Mouse (Mus musculus) limb, embryonic 14.5 days (tissue): Measurements from ENCODE around the gene Otulin. TPM values are rescaled to one million over a fixed set of nuclear protein-coding genes. Genes with fewer than 3 reads are reported as not detected.

ENCODE experiments used
- ATAC-seq: fragments of 200-750 bp; cut with Nextera tagmentation; 2 replicates; pipeline ENCODE4 v1.8.0; 2017; ENCODE audit warnings: low read depth, moderate number of reproducible peaks, moderate TSS enrichment; ENCODE audit not compliant: low FRiP score
- DNase-seq: peaks from one replicate; pipeline ENCODE4 v3.0.0-alpha.2; 2015; ENCODE audit warnings: low spot score
- H3K27ac ChIP-seq: fragments of 300-500 bp; sonication (generic); replicated peaks from 2 replicates; pipeline ENCODE4 v1.5.1; 2014; ENCODE audit warnings: low read depth, mild to moderate bottlenecking, low read length, moderate library complexity, mixed read lengths
- H3K27me3 ChIP-seq: fragments of 300-500 bp; sonication (generic); 2 replicates; pipeline ENCODE4 v1.6.1; 2014; ENCODE audit warnings: low read length, mixed read lengths; ENCODE audit not compliant: control insufficient read depth, insufficient read depth
- H3K36me3 ChIP-seq: fragments of 300-500 bp; sonication (generic); 2 replicates; pipeline ENCODE4 v1.6.1; 2014; ENCODE audit warnings: mild to moderate bottlenecking, low read length, moderate library complexity, mixed read lengths; ENCODE audit not compliant: control insufficient read depth, insufficient read depth
- H3K4me1 ChIP-seq: fragments of 300-500 bp; sonication (generic); 2 replicates; pipeline ENCODE4 v1.6.1; 2014; ENCODE audit warnings: antibody characterized with exemption, low read length, mixed read lengths; ENCODE audit not compliant: control insufficient read depth, insufficient read depth
- H3K4me2 ChIP-seq: fragments of 300-500 bp; sonication (generic); replicated peaks from 2 replicates; pipeline ENCODE4 v1.6.1; 2014; ENCODE audit warnings: low read depth, mild to moderate bottlenecking, low read length, moderate library complexity; ENCODE audit not compliant: severe bottlenecking
- H3K4me3 ChIP-seq: fragments of 300-500 bp; sonication (generic); replicated peaks from 2 replicates; pipeline ENCODE4 v1.5.1; 2014; ENCODE audit warnings: low read length
- H3K9ac ChIP-seq: fragments of 300-500 bp; sonication (generic); 2 replicates; pipeline ENCODE4 v1.6.1; 2014; ENCODE audit warnings: mild to moderate bottlenecking, low read depth, low read length, moderate library complexity; ENCODE audit not compliant: severe bottlenecking
- H3K9me3 ChIP-seq: fragments of 300-500 bp; sonication (generic); 2 replicates; pipeline ENCODE4 v1.6.1; 2016; ENCODE audit warnings: low read length; ENCODE audit not compliant: control insufficient read depth
- POLR2A ChIP-seq: fragments of 200-500 bp; IDR thresholded peaks from 2 replicates; pipeline ENCODE4 v1.8.0; 2012; ENCODE audit warnings: inconsistent platforms, mild to moderate bottlenecking, moderate library complexity, borderline replicate concordance; ENCODE audit not compliant: insufficient read depth, insufficient read length; ENCODE audit errors: extremely low read depth
- WGBS: fragments of 180-500 bp; shearing (Covaris S2); extraction: QIAGEN DNeasy Blood & Tissue Kit; methylation state at CpG from one replicate; pipeline ENCODE4 v1.1.7; 2014; 5-methylcytosine and 5-hydroxymethylcytosine counted together
- polyA plus RNA-seq, 2 experiments: library from polyadenylated mRNA; depleted of rRNA in 1 of 2; stranded (reverse) in 1 of 2; unstranded in 1 of 2; fragments of >200 nt; fragmentation: Nextera tagmentation in 1 of 2; extraction: Ambion mirVana in 1 of 2; gene quantifications; 2 replicates each; pipeline versions ENCODE4 v1.2.1 to v1.2.3; 2012 to 2014

The Otulin gene
- polyA plus RNA-seq, 2 experiments: 25.7 to 43.0 TPM

GRCm38 (mm10) chr15:27535681-27536080 is 94.8 kb downstream of the Otulin start:
- Histone ChIP-seq H3K4me1 (no peaks in the 10 kb centered on the region), H3K4me3 (no peak overlapping the region), H3K27me3 (no peaks in the 10 kb centered on the region), H3K9ac (no peak overlapping the region), H3K36me3 (no peaks in the 10 kb centered on the region), H3K9me3 (no peaks in the 10 kb centered on the region), H3K4me2 (no peak overlapping the region), H3K27ac (no peak overlapping the region)
- no peak for DNase-seq
- TF ChIP-seq POLR2A: no peak
- 88% methylated on average over 4 of the region's 4 CpGs for WGBS
- no peak for ATAC-seq

GRCm38 (mm10) chr15:27533036-27533435 is 97.5 kb downstream of the Otulin start:
- TF ChIP-seq POLR2A: no peak
- Histone ChIP-seq H3K4me1 (no peaks in the 10 kb centered on the region), H3K36me3 (no peaks in the 10 kb centered on the region), H3K27ac (no peak overlapping the region), H3K27me3 (no peaks in the 10 kb centered on the region), H3K9me3 (no peaks in the 10 kb centered on the region), H3K9ac (no peak overlapping the region), H3K4me3 (no peak overlapping the region), H3K4me2 (no peak overlapping the region)
- DNase-seq: no peak
- ATAC-seq: no peak
- 31% methylated on average over 3 of the region's 3 CpGs for WGBS

GRCm38 (mm10) chr15:27530023-27530422 is 100.5 kb downstream of the Otulin start:
- Histone ChIP-seq H3K27me3 (no peaks in the 10 kb centered on the region), H3K36me3 (no peaks in the 10 kb centered on the region), H3K9me3 (no peaks in the 10 kb centered on the region), H3K27ac (no peak overlapping the region), H3K4me1 (no peaks in the 10 kb centered on the region), H3K4me2 (no peak overlapping the region), H3K9ac (no peak overlapping the region), H3K4me3 (no peak overlapping the region)
- TF ChIP-seq POLR2A: no peak
- WGBS: 76% methylated on average over 4 of the region's 4 CpGs
- ATAC-seq: no peak
- no peak for DNase-seq

- no peaks in the 10 kb centered on the region for H3K4me1 ChIP-seq
- H3K36me3 ChIP-seq: no peaks in the 10 kb centered on the region
- no peak for ATAC-seq
- no peak for TF ChIP-seq POLR2A
- 78% methylated on average over 4 of the region's 4 CpGs for WGBS
- DNase-seq: no peak
- H3K27ac ChIP-seq: no peak overlapping the region
- no peak overlapping the region for H3K4me3 ChIP-seq
- H3K4me2 ChIP-seq: no peak overlapping the region
- no peaks in the 10 kb centered on the region for H3K9me3 ChIP-seq
- H3K27me3 ChIP-seq: no peaks in the 10 kb centered on the region
- no peak overlapping the region for H3K9ac ChIP-seq
These were observed 101.6 kb downstream of the Otulin start for GRCm38 (mm10) chr15:27528896-27529295.

GRCm38 (mm10) chr15:27525233-27526005 is 105.1 kb downstream of the Otulin start:
- Histone ChIP-seq H3K4me1 (no peaks in the 10 kb centered on the region), H3K9me3 (no peaks in the 10 kb centered on the region), H3K27me3 (no peaks in the 10 kb centered on the region), H3K9ac (no peak overlapping the region), H3K4me3 (no peak overlapping the region), H3K36me3 (no peaks in the 10 kb centered on the region), H3K27ac (no peak overlapping the region), H3K4me2 (no peak overlapping the region)
- WGBS: 74% methylated on average over 12 of the region's 12 CpGs
- DNase-seq (no peak), ATAC-seq (no peak)
- no peak for TF ChIP-seq POLR2A
